Mouse (Mus musculus) CD8-positive naive resting alpha-beta T cell, adult 2 months (primary cell): ENCODE measurements around the gene Tmem184b.

Source experiments
- DNase-seq, 2 experiments: peaks; one replicate each; pipeline ENCODE4 v3.0.0; 2022; ENCODE audit warnings: low read depth in 2 of 2, low spot score in 2 of 2

Tmem184b gene

GRCm38 (mm10) chr15:79321733-79322190 is 81.6 kb downstream of the Tmem184b start:
- no peak for DNase-seq

GRCm38 (mm10) chr15:79313848-79314369 is 89.5 kb downstream of the Tmem184b start:
- DNase-seq: no peak
